Mouse (Mus musculus): ENCODE results near the gene Mtfmt.
A peak's percentile ranks its signal among the peaks of the same experiment; 100 is the strongest.

Mtfmt gene

GRCm38 (mm10) chr9:65435671-65436301 is at the start of gene Mtfmt:
Gene Mtfmt (plus strand): TSS chr9:65435782.
- peak; percentile 67 for DNase-seq (ENCODE audit: low spot score)

GRCm38 (mm10) chr9:65386373-65387140 is 49.0 kb upstream of the Mtfmt start:
- no peak for DNase-seq (ENCODE audit: low spot score)

GRCm38 (mm10) chr9:65390752-65391612 is 44.6 kb upstream of the Mtfmt start:
- DNase-seq (ENCODE audit: low spot score) = no peak

- no peak for DNase-seq (ENCODE audit: low spot score)
Measured at GRCm38 (mm10) chr9:65391613-65391964, 44.0 kb upstream of the Mtfmt start, which contains the start of gene Kbtbd13. Gene Kbtbd13 (minus strand): TSS chr9:65391652.

- no peak for DNase-seq (ENCODE audit: low spot score)
Measured at GRCm38 (mm10) chr9:65392638-65393364, 42.8 kb upstream of the Mtfmt start.

GRCm38 (mm10) chr9:65393606-65394005 is 42.0 kb upstream of the Mtfmt start:
- DNase-seq (ENCODE audit: low spot score) = no peak

GRCm38 (mm10) chr9:65394360-65394759 is 41.2 kb upstream of the Mtfmt start:
- no peak for DNase-seq (ENCODE audit: low spot score)

- DNase-seq (ENCODE audit: low spot score) = no peak
Measured at GRCm38 (mm10) chr9:65398279-65398678, 37.3 kb upstream of the Mtfmt start, which contains the start of gene Rasl12. Gene Rasl12 (plus strand): TSS chr9:65398506.

- no peak for DNase-seq (ENCODE audit: low spot score)
Measured at GRCm38 (mm10) chr9:65399934-65400333, 35.6 kb upstream of the Mtfmt start.

GRCm38 (mm10) chr9:65404331-65405183 is 31.0 kb upstream of the Mtfmt start:
- no peak for DNase-seq (ENCODE audit: low spot score)

GRCm38 (mm10) chr9:65405184-65405449 is 30.5 kb upstream of the Mtfmt start:
- DNase-seq (ENCODE audit: low spot score) = no peak

GRCm38 (mm10) chr9:65407327-65407726 is 28.3 kb upstream of the Mtfmt start:
- no peak for DNase-seq (ENCODE audit: low spot score)

- no peak for DNase-seq (ENCODE audit: low spot score)
Measured at GRCm38 (mm10) chr9:65407861-65408260, 27.7 kb upstream of the Mtfmt start.

- DNase-seq (ENCODE audit: low spot score) = no peak
Measured at GRCm38 (mm10) chr9:65408871-65409295, 26.7 kb upstream of the Mtfmt start.

GRCm38 (mm10) chr9:65410378-65410777 is 25.2 kb upstream of the Mtfmt start:
- DNase-seq (ENCODE audit: low spot score) = no peak

- DNase-seq (ENCODE audit: low spot score) = no peak
Measured at GRCm38 (mm10) chr9:65411326-65411725, 24.3 kb upstream of the Mtfmt start.

GRCm38 (mm10) chr9:65417738-65418137 is 17.8 kb upstream of the Mtfmt start:
- DNase-seq (ENCODE audit: low spot score) = no peak

- no peak for DNase-seq (ENCODE audit: low spot score)
Measured at GRCm38 (mm10) chr9:65419633-65420032, 15.9 kb upstream of the Mtfmt start.

GRCm38 (mm10) chr9:65422760-65423501 is 12.7 kb upstream of the Mtfmt start, which contains the start of gene Slc51b:
Gene Slc51b (minus strand): TSS chr9:65422955.
- no peak for DNase-seq (ENCODE audit: low spot score)

- no peak for DNase-seq (ENCODE audit: low spot score)
Measured at GRCm38 (mm10) chr9:65424393-65424792, 11.2 kb upstream of the Mtfmt start.

All from urinary bladder, postnatal 10 days (tissue).